Mouse (Mus musculus): ENCODE measurements at regions not wholly inside any gene's neighbourhood (a gene's known extent, or its start where the extent isn't known, plus 50 kb on each side); places are given as distances from the start of the nearest gene placed in this dataset.

- no peak for DNase-seq (ENCODE audit: low read depth, low spot score)
Measured at GRCm38 (mm10) chr9:89789926-89790325, 51.7 kb upstream of the Ankrd34c start.

GRCm38 (mm10) chr9:89788651-89789050 is 50.4 kb upstream of the Ankrd34c start:
- DNase-seq (ENCODE audit: low read depth, low spot score) = no peak
